Mouse (Mus musculus) kidney, adult 10 weeks (tissue): ENCODE measurements around the gene Slc25a29. TPM values are rescaled to one million over a fixed set of nuclear protein-coding genes. Genes with fewer than 3 reads are reported as not detected.

Source experiments
- polyA plus RNA-seq: library from polyadenylated mRNA; stranded (reverse); fragments of 350-450 nt; fragmentation: Illumina TruSeq; extraction: RNeasy Lipid Tissue Mini Kit (QIAGEN cat#74804); gene quantifications from one replicate; pipeline ENCODE4 v1.2.3, GENCODE M21; 2014; ENCODE audit warnings: low read depth, low replicate concordance

Slc25a29 gene
- not detected for polyA plus RNA-seq

GRCm38 (mm10) chr12:108835840-108836409, at the start of gene Slc25a29, which contains the start of gene Slc25a47:
Gene Slc25a29, minus strand, starts transcription at chr12:108835883.
Gene Slc25a47, plus strand, starts transcription at chr12:108836046.

DNA sequence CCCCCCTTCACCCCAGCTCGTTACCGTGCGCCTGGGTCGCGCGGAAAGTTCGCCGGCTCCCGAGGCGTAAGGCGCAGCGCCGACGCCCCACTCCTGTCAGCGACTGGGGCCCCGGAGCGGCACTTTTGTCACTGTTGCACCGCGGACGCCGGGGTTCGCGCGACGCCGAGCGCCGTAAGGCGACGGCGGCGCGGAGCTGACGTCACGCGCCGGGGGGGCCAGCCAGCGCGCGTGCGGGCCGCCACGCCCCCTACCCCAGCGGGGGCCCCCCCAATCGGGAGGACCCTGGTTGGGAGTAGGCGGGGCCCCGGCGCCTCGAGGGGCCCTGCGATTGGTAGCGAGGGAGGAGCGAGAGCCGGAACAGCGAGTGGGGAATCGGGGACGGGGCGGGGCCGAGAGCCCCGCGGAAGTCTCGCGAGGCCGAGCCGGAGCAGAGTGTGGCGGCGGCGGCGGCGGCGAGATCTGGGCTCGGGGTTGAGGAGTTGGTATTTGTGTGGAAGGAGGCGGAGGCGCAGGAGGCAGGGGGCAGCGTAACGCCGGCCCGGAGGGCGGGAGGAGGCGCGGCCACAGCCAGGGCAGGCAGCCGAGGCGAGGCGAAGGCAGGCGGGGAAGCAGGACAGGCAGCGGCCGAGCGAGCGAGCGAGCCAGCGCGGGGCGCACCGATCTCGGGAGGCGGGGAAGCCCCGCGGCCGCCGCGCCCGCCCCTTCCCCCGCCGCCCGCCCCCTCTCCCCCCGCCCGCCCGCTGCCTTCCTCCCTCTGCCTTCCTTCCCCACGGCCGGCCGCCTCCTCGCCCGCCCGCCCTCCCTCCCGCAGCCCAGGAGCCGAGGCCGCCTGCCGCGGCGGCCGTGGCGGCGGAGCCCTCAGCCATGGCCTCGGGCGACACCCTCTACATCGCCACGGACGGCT, 42.9 kb downstream of the Slc25a29 start, which contains the start of gene Yy1:
Yy1 (plus strand) TSS at position 428 of the 907 bp plus-strand sequence.

Other genes with a start within 250 kb of the Slc25a29 start
- gene Degs2, start 133.6 kb downstream of the Slc25a29 start, polyA plus RNA-seq: 0.61 TPM
- gene Yy1, start 42.9 kb downstream of the Slc25a29 start, polyA plus RNA-seq: 56.5 TPM
- not detected for gene Slc25a47, start 163 bp upstream of the Slc25a29 start, polyA plus RNA-seq
- gene Wdr25, start 57.7 kb upstream of the Slc25a29 start, polyA plus RNA-seq: 0.20 TPM
- gene Wars, start 58.3 kb upstream of the Slc25a29 start, polyA plus RNA-seq: 10.3 TPM
- not detected for gene Begain, start 232.3 kb upstream of the Slc25a29 start, polyA plus RNA-seq